Mouse (Mus musculus) Patski (cell line): ENCODE data around the gene Camta1. TPM values are rescaled to one million over a fixed set of nuclear protein-coding genes. Genes with fewer than 3 reads are reported as not detected.

Experiments used
- ATAC-seq: fragments of 100-300 bp; one replicate; pipeline ENCODE4 v1.8.0; 2021
- CTCF ChIA-PET: fragments of 350-600 bp; sonication (Branson Sonifier 250); formaldehyde crosslinking; loops from one replicate; lab custom pipeline; 2022; ENCODE audit warnings: inconsistent platforms; lab: Charles Lee
- POLR2A ChIA-PET: fragments of 350-600 bp; sonication (Branson Sonifier 250); formaldehyde crosslinking; loops from one replicate; lab custom pipeline; 2022; ENCODE audit warnings: antibody characterized with exemption, inconsistent platforms; lab: Charles Lee
- DNase-seq: peaks from one replicate; pipeline ENCODE4 v3.0.0-alpha.2; 2011; ENCODE audit warnings: low read depth, low spot score
- H3K27me3 ChIP-seq: fragments of 371-371 bp; one replicate; pipeline ENCODE4 v1.5.1; 2021
- CTCF ChIP-seq: fragments of 100-300 bp; IDR thresholded peaks from one replicate; pipeline ENCODE4 v1.5.1; 2021
- in situ Hi-C: fragments of 300-500 bp; cut with MboI; formaldehyde crosslinking; loops from 3 replicates; pipeline ENCODE4 v1.11.1; 2018; ENCODE audit warnings: low pct_unique_long_range_greater_than_20kb, mixed read lengths
- polyA plus RNA-seq: library from polyadenylated mRNA; unstranded; gene quantifications from one replicate; pipeline ENCODE4 v1.2.3, GENCODE M21; 2021

The Camta1 gene
- polyA plus RNA-seq, 1 experiment from 2014 or later, result 28.0 TPM

GRCm38 (mm10) chr4:151538446-151539166 is 323.1 kb downstream of the Camta1 start:
- no peak for TF ChIP-seq CTCF
- CTCF ChIA-PET, result no interaction called here
- POLR2A ChIA-PET, result no interaction called here
- ATAC-seq (no peak), DNase-seq (no peak)
- in situ Hi-C loops, result no loop called here
- H3K27me3 ChIP-seq, result peaks cover 26% of the 10 kb centered on the region

DNA sequence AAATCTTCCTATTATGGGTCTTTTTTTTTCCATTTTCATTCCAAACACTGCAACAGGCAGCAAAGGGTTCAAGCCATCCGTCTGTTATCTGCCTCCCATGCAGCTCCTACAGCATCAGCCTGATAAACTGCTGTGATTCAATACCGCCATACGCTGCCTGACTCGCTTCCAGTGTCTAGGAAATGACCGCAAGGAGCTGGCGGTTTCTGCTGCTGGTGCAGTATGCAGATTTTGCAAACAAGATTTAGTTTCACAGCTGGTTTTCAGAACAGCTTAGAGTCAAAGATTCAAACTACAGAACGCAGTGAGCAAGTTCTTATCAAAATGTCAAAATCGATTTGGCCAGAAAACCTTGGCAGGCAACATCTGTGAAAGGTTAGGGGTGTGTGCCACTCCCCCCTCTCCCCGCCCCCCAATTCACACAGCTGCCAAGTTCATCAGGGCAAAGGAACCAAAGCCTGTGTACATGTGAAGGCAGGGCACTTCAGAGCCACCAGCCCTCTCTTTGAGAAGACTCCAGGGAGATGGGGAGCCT is 325.7 kb downstream of the Camta1 start:
- no peak for DNase-seq
- H3K27me3 ChIP-seq, result peaks cover 22% of the 10 kb centered on the region
- no peak for TF ChIP-seq CTCF
- CTCF ChIA-PET, result no interaction called here
- in situ Hi-C loops, result no loop called here
- no peak for ATAC-seq
- POLR2A ChIA-PET, result no interaction called here

- no peak for ATAC-seq
- in situ Hi-C loops, result no loop called here
- ChIA-PET CTCF (no interaction called here), POLR2A (no interaction called here)
- no peak for TF ChIP-seq CTCF
- no peak for DNase-seq
- peaks cover 14% of the 10 kb centered on the region for H3K27me3 ChIP-seq
Measured at GRCm38 (mm10) chr4:151533451-151533850, 328.2 kb downstream of the Camta1 start.

- ATAC-seq, result no peak
Measured at GRCm38 (mm10) chr4:151528436-151528835, 333.2 kb downstream of the Camta1 start.

DNA sequence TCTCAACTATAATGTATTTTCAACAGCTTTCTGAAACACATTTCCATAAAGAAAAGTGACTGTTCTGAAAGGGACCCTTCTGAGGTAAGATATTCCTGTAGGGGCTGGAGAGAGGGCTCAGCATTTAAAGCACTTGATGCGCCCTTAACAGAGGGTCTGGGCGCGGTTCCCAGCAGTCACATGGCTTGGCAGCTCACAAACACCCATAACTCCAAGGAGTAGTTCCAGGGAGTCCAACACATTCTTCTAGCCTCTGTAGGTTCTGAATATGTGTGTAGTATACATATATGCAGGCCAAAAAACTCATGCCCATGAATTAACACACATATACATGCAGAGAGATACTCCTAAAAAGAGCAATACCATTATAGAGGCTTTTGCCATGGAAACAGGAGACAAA is 333.9 kb downstream of the Camta1 start:
- ATAC-seq, result no peak
- in situ Hi-C loops, result no loop called here
- no peaks in the 10 kb centered on the region for H3K27me3 ChIP-seq
- TF ChIP-seq CTCF, result no peak
- ChIA-PET CTCF (no interaction called here), POLR2A (no interaction called here)
- no peak for DNase-seq

More at GRCm38 (mm10) chr4:151528436-151528835, 333.2 kb downstream of the Camta1 start:
- no peak for DNase-seq
- ChIA-PET CTCF (no interaction called here), POLR2A (no interaction called here)
- no peak for TF ChIP-seq CTCF
- in situ Hi-C loops, result no loop called here
- no peaks in the 10 kb centered on the region for H3K27me3 ChIP-seq

- ChIA-PET CTCF (no interaction called here), POLR2A (no interaction called here)
- no peaks in the 10 kb centered on the region for H3K27me3 ChIP-seq
- TF ChIP-seq CTCF, result no peak
- ATAC-seq (no peak), DNase-seq (no peak)
- in situ Hi-C loops, result no loop called here
Measured at GRCm38 (mm10) chr4:151520103-151520502, 341.6 kb downstream of the Camta1 start.

- no peak for DNase-seq
- ATAC-seq, result no peak
Measured at GRCm38 (mm10) chr4:151519011-151519410, 342.7 kb downstream of the Camta1 start.

GRCm38 (mm10) chr4:151516998-151517799 is 344.5 kb downstream of the Camta1 start:
- no peaks in the 10 kb centered on the region for H3K27me3 ChIP-seq
- in situ Hi-C loops, result no loop called here
- no peak for ATAC-seq
- no peak for TF ChIP-seq CTCF
- ChIA-PET POLR2A (no interaction called here), CTCF (no interaction called here)
- DNase-seq, result no peak

More at GRCm38 (mm10) chr4:151519011-151519410, 342.7 kb downstream of the Camta1 start:
- no peak for TF ChIP-seq CTCF
- CTCF ChIA-PET, result no interaction called here
- no peaks in the 10 kb centered on the region for H3K27me3 ChIP-seq
- POLR2A ChIA-PET, result no interaction called here
- in situ Hi-C loops, result no loop called here

DNA sequence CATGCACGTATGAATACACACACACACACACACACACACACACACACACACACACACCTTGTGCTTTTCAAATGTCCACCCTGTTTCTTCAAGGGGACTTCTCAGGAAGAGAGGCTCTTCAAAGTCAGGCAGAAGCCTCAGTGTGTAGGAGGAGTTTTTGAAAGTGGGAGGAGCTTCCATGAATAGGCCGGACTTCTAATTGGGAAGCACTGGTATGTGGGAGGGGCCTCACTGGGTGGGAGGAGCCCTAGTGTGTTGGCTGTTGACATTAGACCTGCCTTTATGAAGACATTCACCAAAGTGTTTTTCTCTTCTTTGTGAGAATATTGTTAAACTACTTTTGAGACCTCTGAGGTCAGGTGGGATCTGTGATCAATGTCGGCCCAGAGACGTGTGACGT is 346.4 kb downstream of the Camta1 start:
- H3K27me3 ChIP-seq, result no peaks in the 10 kb centered on the region
- DNase-seq, result no peak
- in situ Hi-C loops, result no loop called here
- CTCF ChIA-PET, result no interaction called here
- no peak for ATAC-seq
- no peak for TF ChIP-seq CTCF
- POLR2A ChIA-PET, result no interaction called here

GRCm38 (mm10) chr4:151511092-151511491 is 350.6 kb downstream of the Camta1 start:
- ATAC-seq (no peak), DNase-seq (no peak)
- CTCF ChIA-PET, result no interaction called here
- no peak for TF ChIP-seq CTCF
- in situ Hi-C loops, result no loop called here
- no peaks in the 10 kb centered on the region for H3K27me3 ChIP-seq
- POLR2A ChIA-PET, result no interaction called here

DNA sequence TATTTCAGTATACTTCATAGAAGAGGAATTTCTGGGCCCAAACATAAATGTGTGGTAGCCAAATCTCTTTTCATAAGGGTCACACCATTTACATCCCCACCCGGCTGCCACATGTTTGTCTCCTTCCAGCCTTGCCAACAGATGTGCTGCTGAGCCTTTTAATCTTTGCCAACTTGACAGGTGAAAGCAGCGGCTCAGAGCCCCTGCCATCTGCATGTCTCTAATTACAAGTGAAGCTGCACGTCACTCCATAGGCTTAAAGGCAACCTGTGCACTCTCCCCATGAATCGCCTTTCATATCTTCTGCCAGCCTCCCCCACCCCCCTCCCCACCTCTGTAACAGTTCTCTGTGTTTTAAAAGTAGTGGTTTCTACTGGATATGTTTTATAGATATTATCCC is 351.3 kb downstream of the Camta1 start:
- in situ Hi-C loops, result no loop called here
- no peak for ATAC-seq
- no peaks in the 10 kb centered on the region for H3K27me3 ChIP-seq
- TF ChIP-seq CTCF, result no peak
- CTCF ChIA-PET, result no interaction called here
- DNase-seq, result no peak
- POLR2A ChIA-PET, result no interaction called here
